Mouse (Mus musculus): ENCODE data around the gene Lsm12. TPM values are rescaled to one million over a fixed set of nuclear protein-coding genes. Genes with fewer than 3 reads are reported as not detected.
A peak's percentile ranks its signal among the peaks of the same experiment; 100 is the strongest.

Lsm12 gene
- polyA plus RNA-seq, 1 experiment from 2014 or later = 98.4 TPM

GRCm38 (mm10) chr11:102198245-102198644 lies 13.1 kb upstream of the Lsm12 start:
- Histone ChIP-seq H3K4me2 (ENCODE audit: low read depth, low read length) (no peak overlapping the region), H3K36me3 (ENCODE audit: control insufficient read depth, insufficient read depth, low read length) (peaks cover 94% of the 10 kb centered on the region), H3K9ac (ENCODE audit: low read depth, low read length) (no peak overlapping the region), H3K4me1 (ENCODE audit: control insufficient read depth, insufficient read depth, low read length) (no peaks in the 10 kb centered on the region), H3K27ac (replicated peaks; ENCODE audit: low read depth, low read length) (no peak overlapping the region), H3K27me3 (replicated peaks; ENCODE audit: control insufficient read depth, insufficient read depth, low read length) (no peaks in the 10 kb centered on the region), H3K9me3 (ENCODE audit: control insufficient read depth, low read length) (no peaks in the 10 kb centered on the region), H3K4me3 (ENCODE audit: low read depth, low read length) (no peak overlapping the region)
- DNase-seq (ENCODE audit: low spot score) = no peak
- no peak for ATAC-seq (ENCODE audit: low read depth)
- WGBS = 71% methylated on average over 6 of the region's 6 CpGs

- H3K27ac ChIP-seq (replicated peaks; ENCODE audit: low read depth, low read length) = no peak overlapping the region
- no peak for ATAC-seq (ENCODE audit: low read depth)
Measured at GRCm38 (mm10) chr11:102196018-102196797, 11.1 kb upstream of the Lsm12 start.

GRCm38 (mm10) chr11:102193657-102194440 lies 8.8 kb upstream of the Lsm12 start:
- 89% methylated on average over 9 of the region's 9 CpGs for WGBS
- no peak overlapping the region for H3K4me3 ChIP-seq (ENCODE audit: low read depth, low read length)
- H3K27me3 ChIP-seq (replicated peaks; ENCODE audit: control insufficient read depth, insufficient read depth, low read length) = no peaks in the 10 kb centered on the region
- peaks cover 56% of the 10 kb centered on the region for H3K36me3 ChIP-seq (ENCODE audit: control insufficient read depth, insufficient read depth, low read length)
- no peaks in the 10 kb centered on the region for H3K9me3 ChIP-seq (ENCODE audit: control insufficient read depth, low read length)
- ATAC-seq (ENCODE audit: low read depth) = no peak
- no peak overlapping the region for H3K4me2 ChIP-seq (ENCODE audit: low read depth, low read length)
- H3K27ac ChIP-seq (replicated peaks; ENCODE audit: low read depth, low read length) = no peak overlapping the region
- H3K4me1 ChIP-seq (ENCODE audit: control insufficient read depth, insufficient read depth, low read length) = peaks cover 12% of the 10 kb centered on the region
- no peak for DNase-seq (ENCODE audit: low spot score)
- no peak overlapping the region for H3K9ac ChIP-seq (ENCODE audit: low read depth, low read length)

More at GRCm38 (mm10) chr11:102196018-102196797, 11.1 kb upstream of the Lsm12 start:
- Histone ChIP-seq H3K27me3 (replicated peaks; ENCODE audit: control insufficient read depth, insufficient read depth, low read length) (no peaks in the 10 kb centered on the region), H3K4me3 (ENCODE audit: low read depth, low read length) (no peak overlapping the region), H3K9ac (ENCODE audit: low read depth, low read length) (no peak overlapping the region), H3K36me3 (ENCODE audit: control insufficient read depth, insufficient read depth, low read length) (peaks cover 79% of the 10 kb centered on the region), H3K4me1 (ENCODE audit: control insufficient read depth, insufficient read depth, low read length) (no peaks in the 10 kb centered on the region), H3K4me2 (ENCODE audit: low read depth, low read length) (no peak overlapping the region), H3K9me3 (ENCODE audit: control insufficient read depth, low read length) (no peaks in the 10 kb centered on the region)
- 83% methylated on average over 21 of the region's 21 CpGs for WGBS
- DNase-seq (ENCODE audit: low spot score) = no peak

GRCm38 (mm10) chr11:102190848-102191247 lies 5.8 kb upstream of the Lsm12 start:
- peaks cover 13% of the 10 kb centered on the region for H3K4me1 ChIP-seq (ENCODE audit: control insufficient read depth, insufficient read depth, low read length)
- H3K9ac ChIP-seq (ENCODE audit: low read depth, low read length) = peak overlapping the region; percentile 49
- H3K36me3 ChIP-seq (ENCODE audit: control insufficient read depth, insufficient read depth, low read length) = peaks cover 26% of the 10 kb centered on the region
- peak overlapping the region; percentile 61 for H3K4me3 ChIP-seq (ENCODE audit: low read depth, low read length)
- no peak overlapping the region for H3K27ac ChIP-seq (replicated peaks; ENCODE audit: low read depth, low read length)
- H3K27me3 ChIP-seq (replicated peaks; ENCODE audit: control insufficient read depth, insufficient read depth, low read length) = no peaks in the 10 kb centered on the region
- H3K4me2 ChIP-seq (ENCODE audit: low read depth, low read length) = peak overlapping the region; percentile 85
- H3K9me3 ChIP-seq (ENCODE audit: control insufficient read depth, low read length) = no peaks in the 10 kb centered on the region
- WGBS = 39% methylated on average over 4 of the region's 4 CpGs
- DNase-seq (ENCODE audit: low spot score) (no peak), ATAC-seq (ENCODE audit: low read depth) (no peak)

- WGBS = 2% methylated on average over 46 of the region's 50 CpGs
- Histone ChIP-seq H3K4me3 (ENCODE audit: low read depth, low read length) (peak within 1 kb of the TSS; percentile 61), H3K4me1 (ENCODE audit: control insufficient read depth, insufficient read depth, low read length) (peaks cover 13% of the 10 kb centered on the region), H3K9ac (ENCODE audit: low read depth, low read length) (peak within 1 kb of the TSS; percentile 70), H3K4me2 (ENCODE audit: low read depth, low read length) (peak within 1 kb of the TSS; percentile 85), H3K27me3 (replicated peaks; ENCODE audit: control insufficient read depth, insufficient read depth, low read length) (no peaks in the 10 kb centered on the region), H3K9me3 (ENCODE audit: control insufficient read depth, low read length) (no peaks in the 10 kb centered on the region), H3K27ac (replicated peaks; ENCODE audit: low read depth, low read length) (peak within 1 kb of the TSS; percentile 65), H3K36me3 (ENCODE audit: control insufficient read depth, insufficient read depth, low read length) (peaks cover 15% of the 10 kb centered on the region)
- ATAC-seq (ENCODE audit: low read depth) = peak; percentile 87
- DNase-seq (ENCODE audit: low spot score) = peak; percentile 96
Measured at GRCm38 (mm10) chr11:102189461-102190436, 4.7 kb upstream of the Lsm12 start, which contains the start of gene G6pc3. Gene G6pc3, plus strand, starts transcription at chr11:102189620.

- WGBS = 68% methylated on average over 6 of the region's 6 CpGs
- Histone ChIP-seq H3K36me3 (ENCODE audit: control insufficient read depth, insufficient read depth, low read length) (peaks cover 7% of the 10 kb centered on the region; the same call in 1 of the 2 replicates), H3K4me2 (ENCODE audit: low read depth, low read length) (peak overlapping the region; percentile 85), H3K4me3 (ENCODE audit: low read depth, low read length) (peak overlapping the region; percentile 61), H3K4me1 (ENCODE audit: control insufficient read depth, insufficient read depth, low read length) (peaks cover 16% of the 10 kb centered on the region), H3K9me3 (ENCODE audit: control insufficient read depth, low read length) (no peaks in the 10 kb centered on the region), H3K9ac (ENCODE audit: low read depth, low read length) (peak overlapping the region; percentile 70), H3K27ac (replicated peaks; ENCODE audit: low read depth, low read length) (peak overlapping the region; percentile 65), H3K27me3 (replicated peaks; ENCODE audit: control insufficient read depth, insufficient read depth, low read length) (no peaks in the 10 kb centered on the region)
- DNase-seq (ENCODE audit: low spot score) (no peak), ATAC-seq (ENCODE audit: low read depth) (no peak)
Measured at GRCm38 (mm10) chr11:102188980-102189379, 3.9 kb upstream of the Lsm12 start.

- ATAC-seq (ENCODE audit: low read depth) (no peak), DNase-seq (ENCODE audit: low spot score) (no peak)
- Histone ChIP-seq H3K27ac (replicated peaks; ENCODE audit: low read depth, low read length) (no peak overlapping the region), H3K4me1 (ENCODE audit: control insufficient read depth, insufficient read depth, low read length) (peaks cover 21% of the 10 kb centered on the region), H3K9me3 (ENCODE audit: control insufficient read depth, low read length) (no peaks in the 10 kb centered on the region), H3K27me3 (replicated peaks; ENCODE audit: control insufficient read depth, insufficient read depth, low read length) (no peaks in the 10 kb centered on the region), H3K4me2 (ENCODE audit: low read depth, low read length) (no peak overlapping the region), H3K9ac (ENCODE audit: low read depth, low read length) (no peak overlapping the region), H3K4me3 (ENCODE audit: low read depth, low read length) (no peak overlapping the region), H3K36me3 (ENCODE audit: control insufficient read depth, insufficient read depth, low read length) (peaks cover 16% of the 10 kb centered on the region)
- 69% methylated on average over 1 of the region's 1 CpGs for WGBS
Measured at GRCm38 (mm10) chr11:102186235-102186634, 1.1 kb upstream of the Lsm12 start.

GRCm38 (mm10) chr11:102185677-102186076 lies 581 bp upstream of the Lsm12 start:
- peak overlapping the region; percentile 93 for H3K4me3 ChIP-seq (ENCODE audit: low read depth, low read length)
- no peak for DNase-seq (ENCODE audit: low spot score)
- 54% methylated on average over 3 of the region's 3 CpGs for WGBS
- no peaks in the 10 kb centered on the region for H3K27me3 ChIP-seq (replicated peaks; ENCODE audit: control insufficient read depth, insufficient read depth, low read length)
- H3K4me2 ChIP-seq (ENCODE audit: low read depth, low read length) = peak overlapping the region; percentile 78
- H3K4me1 ChIP-seq (ENCODE audit: control insufficient read depth, insufficient read depth, low read length) = peaks cover 16% of the 10 kb centered on the region
- H3K27ac ChIP-seq (replicated peaks; ENCODE audit: low read depth, low read length) = peak overlapping the region; percentile 95
- H3K9ac ChIP-seq (ENCODE audit: low read depth, low read length) = peak overlapping the region; percentile 95; the same call in 1 of the 2 replicates
- no peaks in the 10 kb centered on the region for H3K9me3 ChIP-seq (ENCODE audit: control insufficient read depth, low read length)
- no peak for ATAC-seq (ENCODE audit: low read depth)
- peaks cover 22% of the 10 kb centered on the region for H3K36me3 ChIP-seq (ENCODE audit: control insufficient read depth, insufficient read depth, low read length)

Measured in embryonic facial prominence, embryonic 14.5 days (tissue).